Mouse (Mus musculus): Measurements from ENCODE around the gene Parpbp. TPM values are rescaled to one million over a fixed set of nuclear protein-coding genes. Genes with fewer than 3 reads are reported as not detected.
A peak's percentile ranks its signal among the peaks of the same experiment; 100 is the strongest.

Parpbp gene
- polyA plus RNA-seq, 1 experiment from 2014 or later = 9.9 TPM

- Histone ChIP-seq H3K27me3 (ENCODE audit: control insufficient read depth, insufficient read depth, low read length) (no peaks in the 10 kb centered on the region), H3K4me3 (replicated peaks; ENCODE audit: low read length) (no peak overlapping the region), H3K4me2 (ENCODE audit: low read depth, low read length) (no peak overlapping the region), H3K36me3 (ENCODE audit: control insufficient read depth, insufficient read depth, low read length) (no peaks in the 10 kb centered on the region), H3K9me3 (replicated peaks; ENCODE audit: control insufficient read depth, low read length) (no peaks in the 10 kb centered on the region), H3K9ac (ENCODE audit: low read length) (no peak overlapping the region), H3K27ac (ENCODE audit: low read length) (no peak overlapping the region), H3K4me1 (ENCODE audit: control insufficient read depth, insufficient read depth, low read length) (no peaks in the 10 kb centered on the region)
- no peak for ATAC-seq (ENCODE audit: insufficient read depth, low FRiP score)
These were observed 27.0 kb downstream of the Parpbp start for GRCm38 (mm10) chr10:88119721-88120120.

- Histone ChIP-seq H3K36me3 (ENCODE audit: control insufficient read depth, insufficient read depth, low read length) (0 out of 2 replicates have a peak, but pooled peaks cover 6% of the 10 kb centered on the region), H3K27ac (ENCODE audit: low read length) (no peak overlapping the region), H3K9me3 (replicated peaks; ENCODE audit: control insufficient read depth, low read length) (no peaks in the 10 kb centered on the region), H3K4me3 (replicated peaks; ENCODE audit: low read length) (no peak overlapping the region), H3K27me3 (ENCODE audit: control insufficient read depth, insufficient read depth, low read length) (no peaks in the 10 kb centered on the region), H3K4me1 (ENCODE audit: control insufficient read depth, insufficient read depth, low read length) (no peaks in the 10 kb centered on the region), H3K9ac (ENCODE audit: low read length) (no peak overlapping the region), H3K4me2 (ENCODE audit: low read depth, low read length) (no peak overlapping the region)
- ATAC-seq (ENCODE audit: insufficient read depth, low FRiP score) = no peak
- WGBS = 85% methylated on average over 2 of the region's 2 CpGs
These were observed 33.5 kb downstream of the Parpbp start for GRCm38 (mm10) chr10:88113290-88113689.

GRCm38 (mm10) chr10:88106169-88106568 lies 40.6 kb downstream of the Parpbp start:
- WGBS = 95% methylated on average over 2 of the region's 2 CpGs
- ATAC-seq (ENCODE audit: insufficient read depth, low FRiP score) = no peak
- no peak overlapping the region for H3K4me3 ChIP-seq (replicated peaks; ENCODE audit: low read length)

GRCm38 (mm10) chr10:88090772-88091171 lies 56.0 kb downstream of the Parpbp start, which contains the start of gene Pmch:
Pmch (plus strand) TSS chr10:88091072.
- no peaks in the 10 kb centered on the region for H3K36me3 ChIP-seq (ENCODE audit: control insufficient read depth, insufficient read depth, low read length)
- no peaks in the 10 kb centered on the region for H3K9me3 ChIP-seq (replicated peaks; ENCODE audit: control insufficient read depth, low read length)
- no peak for ATAC-seq (ENCODE audit: insufficient read depth, low FRiP score)
- H3K9ac ChIP-seq (ENCODE audit: low read length) = no peak within 1 kb of the TSS
- H3K27me3 ChIP-seq (ENCODE audit: control insufficient read depth, insufficient read depth, low read length) = no peaks in the 10 kb centered on the region
- no peak within 1 kb of the TSS for H3K27ac ChIP-seq (ENCODE audit: low read length)
- no peak within 1 kb of the TSS for H3K4me3 ChIP-seq (replicated peaks; ENCODE audit: low read length)
- H3K4me2 ChIP-seq (ENCODE audit: low read depth, low read length) = no peak within 1 kb of the TSS
- H3K4me1 ChIP-seq (ENCODE audit: control insufficient read depth, insufficient read depth, low read length) = no peaks in the 10 kb centered on the region
- WGBS = 65% methylated on average over 5 of the region's 5 CpGs

More at GRCm38 (mm10) chr10:88106169-88106568, 40.6 kb downstream of the Parpbp start:
- Histone ChIP-seq H3K27me3 (ENCODE audit: control insufficient read depth, insufficient read depth, low read length) (no peaks in the 10 kb centered on the region), H3K4me1 (ENCODE audit: control insufficient read depth, insufficient read depth, low read length) (no peaks in the 10 kb centered on the region), H3K36me3 (ENCODE audit: control insufficient read depth, insufficient read depth, low read length) (0 out of 2 replicates have a peak, but pooled peaks cover 6% of the 10 kb centered on the region), H3K4me2 (ENCODE audit: low read depth, low read length) (no peak overlapping the region), H3K9me3 (replicated peaks; ENCODE audit: control insufficient read depth, low read length) (no peaks in the 10 kb centered on the region), H3K9ac (ENCODE audit: low read length) (no peak overlapping the region), H3K27ac (ENCODE audit: low read length) (no peak overlapping the region)

GRCm38 (mm10) chr10:88067377-88067776 lies 79.4 kb downstream of the Parpbp start:
- H3K9ac ChIP-seq (ENCODE audit: low read length) = no peak overlapping the region
- H3K4me1 ChIP-seq (ENCODE audit: control insufficient read depth, insufficient read depth, low read length) = no peaks in the 10 kb centered on the region
- H3K9me3 ChIP-seq (replicated peaks; ENCODE audit: control insufficient read depth, low read length) = no peaks in the 10 kb centered on the region
- no peak for ATAC-seq (ENCODE audit: insufficient read depth, low FRiP score)
- H3K4me2 ChIP-seq (ENCODE audit: low read depth, low read length) = no peak overlapping the region
- H3K27ac ChIP-seq (ENCODE audit: low read length) = no peak overlapping the region
- 76% methylated on average over 3 of the region's 3 CpGs for WGBS
- no peaks in the 10 kb centered on the region for H3K36me3 ChIP-seq (ENCODE audit: control insufficient read depth, insufficient read depth, low read length)
- H3K27me3 ChIP-seq (ENCODE audit: control insufficient read depth, insufficient read depth, low read length) = no peaks in the 10 kb centered on the region
- no peak overlapping the region for H3K4me3 ChIP-seq (replicated peaks; ENCODE audit: low read length)

- WGBS = 65% methylated on average over 2 of the region's 2 CpGs
- Histone ChIP-seq H3K36me3 (ENCODE audit: control insufficient read depth, insufficient read depth, low read length) (no peaks in the 10 kb centered on the region), H3K4me2 (ENCODE audit: low read depth, low read length) (no peak overlapping the region), H3K9me3 (replicated peaks; ENCODE audit: control insufficient read depth, low read length) (no peaks in the 10 kb centered on the region), H3K27ac (ENCODE audit: low read length) (no peak overlapping the region), H3K9ac (ENCODE audit: low read length) (no peak overlapping the region), H3K4me1 (ENCODE audit: control insufficient read depth, insufficient read depth, low read length) (no peaks in the 10 kb centered on the region), H3K4me3 (replicated peaks; ENCODE audit: low read length) (no peak overlapping the region), H3K27me3 (ENCODE audit: control insufficient read depth, insufficient read depth, low read length) (no peaks in the 10 kb centered on the region)
- no peak for ATAC-seq (ENCODE audit: insufficient read depth, low FRiP score)
These were observed 81.9 kb downstream of the Parpbp start for GRCm38 (mm10) chr10:88064872-88065271.

- Histone ChIP-seq H3K4me1 (ENCODE audit: control insufficient read depth, insufficient read depth, low read length) (no peaks in the 10 kb centered on the region), H3K4me2 (ENCODE audit: low read depth, low read length) (no peak overlapping the region), H3K4me3 (replicated peaks; ENCODE audit: low read length) (no peak overlapping the region), H3K9me3 (replicated peaks; ENCODE audit: control insufficient read depth, low read length) (no peaks in the 10 kb centered on the region), H3K27me3 (ENCODE audit: control insufficient read depth, insufficient read depth, low read length) (no peaks in the 10 kb centered on the region), H3K9ac (ENCODE audit: low read length) (no peak overlapping the region), H3K27ac (ENCODE audit: low read length) (no peak overlapping the region), H3K36me3 (ENCODE audit: control insufficient read depth, insufficient read depth, low read length) (no peaks in the 10 kb centered on the region)
- no peak for ATAC-seq (ENCODE audit: insufficient read depth, low FRiP score)
- WGBS = 87% methylated on average over 4 of the region's 4 CpGs
These were observed 83.3 kb downstream of the Parpbp start for GRCm38 (mm10) chr10:88063436-88063835.

- ATAC-seq (ENCODE audit: insufficient read depth, low FRiP score) = 0 out of 2 replicates have a peak, but pooled peaks have one; percentile 44
- Histone ChIP-seq H3K4me2 (ENCODE audit: low read depth, low read length) (no peak overlapping the region), H3K4me1 (ENCODE audit: control insufficient read depth, insufficient read depth, low read length) (peaks cover 6% of the 10 kb centered on the region), H3K36me3 (ENCODE audit: control insufficient read depth, insufficient read depth, low read length) (no peaks in the 10 kb centered on the region), H3K27ac (ENCODE audit: low read length) (no peak overlapping the region), H3K9ac (ENCODE audit: low read length) (no peak overlapping the region), H3K4me3 (replicated peaks; ENCODE audit: low read length) (no peak overlapping the region), H3K9me3 (replicated peaks; ENCODE audit: control insufficient read depth, low read length) (no peaks in the 10 kb centered on the region), H3K27me3 (ENCODE audit: control insufficient read depth, insufficient read depth, low read length) (no peaks in the 10 kb centered on the region)
- WGBS = 40% methylated on average over 14 of the region's 14 CpGs
These were observed 89.6 kb downstream of the Parpbp start for GRCm38 (mm10) chr10:88056950-88057649.

- Histone ChIP-seq H3K9me3 (replicated peaks; ENCODE audit: control insufficient read depth, low read length) (no peaks in the 10 kb centered on the region), H3K27me3 (ENCODE audit: control insufficient read depth, insufficient read depth, low read length) (no peaks in the 10 kb centered on the region), H3K4me2 (ENCODE audit: low read depth, low read length) (no peak overlapping the region), H3K4me3 (replicated peaks; ENCODE audit: low read length) (no peak overlapping the region), H3K4me1 (ENCODE audit: control insufficient read depth, insufficient read depth, low read length) (peaks cover 6% of the 10 kb centered on the region), H3K27ac (ENCODE audit: low read length) (peak overlapping the region; percentile 38; the same call in 1 of the 2 replicates), H3K9ac (ENCODE audit: low read length) (no peak overlapping the region), H3K36me3 (ENCODE audit: control insufficient read depth, insufficient read depth, low read length) (no peaks in the 10 kb centered on the region)
- ATAC-seq (ENCODE audit: insufficient read depth, low FRiP score) = no peak
- 56% methylated on average over 14 of the region's 14 CpGs for WGBS
These were observed 92.3 kb downstream of the Parpbp start for GRCm38 (mm10) chr10:88054233-88054985.

Data from stomach, embryonic 16.5 days (tissue).